Mouse (Mus musculus) heart, embryonic 13.5 days (tissue): ENCODE results near the gene Prkd1. TPM values are rescaled to one million over a fixed set of nuclear protein-coding genes. Genes with fewer than 3 reads are reported as not detected.

Experiments
- ATAC-seq: fragments of 200-750 bp; cut with Nextera tagmentation; 2 replicates; pipeline ENCODE4 v1.8.0; 2017; ENCODE audit warnings: moderate TSS enrichment; ENCODE audit not compliant: insufficient number of reproducible peaks, low FRiP score, low TSS enrichment; ENCODE audit errors: extremely low read depth
- H3K27ac ChIP-seq: fragments of 300-500 bp; sonication (generic); replicated peaks from 2 replicates; pipeline ENCODE4 v1.5.1; 2015; ENCODE audit warnings: moderate library complexity, mild to moderate bottlenecking, inconsistent platforms
- H3K27me3 ChIP-seq: fragments of 300-500 bp; sonication (generic); replicated peaks from 2 replicates; pipeline ENCODE4 v1.6.1; 2015; ENCODE audit warnings: mild to moderate bottlenecking, inconsistent platforms
- H3K36me3 ChIP-seq: fragments of 300-500 bp; sonication (generic); 2 replicates; pipeline ENCODE4 v1.6.1; 2015; ENCODE audit warnings: mild to moderate bottlenecking, inconsistent platforms
- H3K4me1 ChIP-seq: fragments of 300-500 bp; sonication (generic); 2 replicates; pipeline ENCODE4 v1.6.1; 2015; ENCODE audit warnings: inconsistent platforms
- H3K4me2 ChIP-seq: fragments of 300-500 bp; sonication (generic); 2 replicates; pipeline ENCODE4 v1.6.1; 2015; ENCODE audit warnings: inconsistent platforms, mild to moderate bottlenecking, moderate library complexity
- H3K4me3 ChIP-seq: fragments of 300-500 bp; sonication (generic); 2 replicates; pipeline ENCODE4 v1.5.1; 2015; ENCODE audit warnings: moderate library complexity, mild to moderate bottlenecking, inconsistent platforms
- H3K9ac ChIP-seq: fragments of 300-500 bp; sonication (generic); 2 replicates; pipeline ENCODE4 v1.6.1; 2015; ENCODE audit warnings: inconsistent platforms, mild to moderate bottlenecking, moderate library complexity
- H3K9me3 ChIP-seq: fragments of 300-500 bp; sonication (generic); 2 replicates; pipeline ENCODE4 v1.6.1; 2016; ENCODE audit warnings: inconsistent platforms
- WGBS: fragments of 180-500 bp; shearing (Covaris S2); methylation state at CpG from one replicate; pipeline ENCODE4 v1.1.7; 2015; ENCODE audit warnings: mixed read lengths; 5-methylcytosine and 5-hydroxymethylcytosine counted together
- polyA plus RNA-seq: library from polyadenylated mRNA; unstranded; fragments of >200 nt; fragmentation: Nextera tagmentation; extraction: Ambion mirVana; gene quantifications from 2 replicates; pipeline ENCODE4 v1.2.1, GENCODE M21; 2015

Gene Prkd1
- polyA plus RNA-seq, 1 experiment from 2014 or later, result 4.3 TPM

DNA sequence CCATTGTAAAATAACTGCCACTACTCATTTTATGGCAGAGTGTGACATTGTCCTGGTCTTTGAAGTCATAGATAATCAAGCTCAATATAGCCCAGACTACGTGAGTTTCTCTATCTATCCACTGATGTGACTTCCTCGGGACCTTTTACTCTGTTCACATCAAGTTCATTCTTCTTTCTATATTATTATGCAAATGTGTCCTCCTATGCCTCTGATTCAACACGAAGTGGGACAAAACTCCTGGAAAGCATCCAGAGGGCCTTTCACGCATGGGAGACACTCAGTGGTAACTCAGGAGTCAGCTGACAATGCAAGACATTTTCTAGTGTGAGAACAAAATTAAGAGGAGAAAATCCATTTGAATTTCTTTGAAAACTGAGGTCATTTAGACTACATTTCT lies 315.7 kb downstream of the Prkd1 start:
- Histone ChIP-seq H3K27me3 (no peaks in the 10 kb centered on the region), H3K9me3 (no peaks in the 10 kb centered on the region), H3K36me3 (no peaks in the 10 kb centered on the region), H3K27ac (no peak overlapping the region), H3K4me2 (no peak overlapping the region), H3K4me1 (no peaks in the 10 kb centered on the region), H3K9ac (no peak overlapping the region), H3K4me3 (no peak overlapping the region)
- no peak for ATAC-seq
- 57% methylated on average over 4 of the region's 4 CpGs for WGBS

DNA sequence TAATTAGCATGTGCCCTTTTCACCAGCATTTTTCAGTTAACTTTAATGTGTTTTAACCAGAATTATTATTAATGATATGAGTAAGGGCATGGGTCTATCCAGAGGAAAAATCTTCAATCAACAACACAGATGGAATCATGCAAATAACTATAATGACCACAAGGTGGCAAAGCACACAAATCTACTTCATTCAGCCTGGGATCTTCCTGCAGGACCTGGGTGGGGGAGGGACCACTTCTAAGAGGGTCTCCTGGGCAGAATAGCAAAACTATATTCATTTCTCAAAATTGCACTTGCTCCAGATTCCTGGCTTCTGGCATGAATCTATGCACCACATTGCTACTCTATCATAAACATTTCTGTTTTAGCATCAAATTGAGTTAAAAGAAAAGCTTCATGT lies 334.3 kb downstream of the Prkd1 start:
- no peaks in the 10 kb centered on the region for H3K4me1 ChIP-seq
- no peak overlapping the region for H3K4me2 ChIP-seq
- no peaks in the 10 kb centered on the region for H3K27me3 ChIP-seq
- H3K36me3 ChIP-seq, result no peaks in the 10 kb centered on the region
- H3K9ac ChIP-seq, result no peak overlapping the region
- no peak for ATAC-seq
- H3K4me3 ChIP-seq, result no peak overlapping the region
- H3K9me3 ChIP-seq, result no peaks in the 10 kb centered on the region
- H3K27ac ChIP-seq, result no peak overlapping the region

DNA sequence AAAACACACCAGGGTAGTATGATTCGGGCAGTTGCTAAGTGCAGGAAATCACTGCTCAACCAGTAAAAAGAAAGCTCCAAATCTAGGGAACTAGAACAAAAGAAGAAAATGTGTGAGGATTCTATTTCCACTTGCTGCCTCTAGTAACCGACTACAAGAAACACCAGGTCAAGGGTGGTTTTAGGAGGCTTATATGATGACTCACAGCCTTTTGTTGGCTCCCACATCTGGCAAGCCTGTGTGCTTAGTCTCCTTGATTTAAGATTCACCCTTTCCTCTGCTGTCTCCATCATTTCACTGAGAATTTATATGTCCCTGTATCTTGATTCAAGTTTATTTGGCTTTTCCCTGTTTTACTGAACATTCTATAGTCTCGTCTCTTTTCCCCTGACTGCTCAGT lies 339.6 kb downstream of the Prkd1 start:
- Histone ChIP-seq H3K36me3 (no peaks in the 10 kb centered on the region), H3K4me2 (no peak overlapping the region), H3K27me3 (no peaks in the 10 kb centered on the region), H3K4me3 (no peak overlapping the region), H3K4me1 (no peaks in the 10 kb centered on the region), H3K9ac (no peak overlapping the region), H3K9me3 (no peaks in the 10 kb centered on the region), H3K27ac (no peak overlapping the region)
- 59% methylated on average over 3 of the region's 3 CpGs for WGBS
- no peak for ATAC-seq

DNA sequence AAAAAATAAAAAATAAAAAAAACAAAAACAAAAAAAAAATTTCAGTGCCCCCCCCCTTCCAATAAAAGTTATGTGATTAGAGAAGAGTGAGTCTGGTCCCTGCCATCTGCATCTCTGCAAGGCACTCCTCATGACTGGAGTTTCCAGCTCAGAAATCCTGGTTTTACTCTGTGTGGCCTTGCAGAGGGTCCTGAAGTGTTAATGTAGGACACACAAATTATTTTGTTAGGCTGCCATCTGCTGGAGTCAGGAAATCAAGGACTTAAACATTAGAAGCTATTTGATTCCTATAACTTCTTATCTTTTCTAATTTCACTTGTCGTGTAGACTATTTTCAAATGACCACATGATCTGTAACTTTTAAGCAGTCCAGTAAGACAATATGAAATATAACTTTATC lies 347.6 kb downstream of the Prkd1 start:
- WGBS, result 18% methylated on average over 1 of the region's 1 CpGs
- Histone ChIP-seq H3K27me3 (no peaks in the 10 kb centered on the region; the same call in 1 of the 2 replicates), H3K36me3 (no peaks in the 10 kb centered on the region), H3K27ac (no peak overlapping the region), H3K9ac (no peak overlapping the region), H3K4me2 (no peak overlapping the region), H3K4me3 (no peak overlapping the region), H3K4me1 (no peaks in the 10 kb centered on the region), H3K9me3 (no peaks in the 10 kb centered on the region)
- ATAC-seq, result no peak

DNA sequence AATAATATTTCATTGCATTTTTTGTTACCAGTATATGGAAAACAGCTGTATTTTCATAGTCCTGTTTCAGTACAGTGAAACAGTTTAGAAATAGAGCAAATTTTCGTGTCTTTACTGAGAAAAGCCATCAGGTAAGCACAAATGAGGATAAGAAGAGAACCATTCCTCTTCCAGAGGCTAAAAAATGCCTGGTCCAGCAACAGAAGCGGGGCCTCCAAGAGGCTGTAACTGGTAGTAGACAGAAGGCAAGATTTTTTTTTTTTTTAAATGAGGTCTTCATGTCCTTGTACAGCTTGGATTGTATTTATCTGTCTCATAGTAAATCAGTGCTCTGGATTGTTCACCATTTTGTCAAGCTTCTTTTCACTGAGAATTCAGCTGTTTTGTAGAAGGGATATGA lies 352.8 kb downstream of the Prkd1 start:
- no peak overlapping the region for H3K4me3 ChIP-seq
- no peak overlapping the region for H3K9ac ChIP-seq
- no peaks in the 10 kb centered on the region; the same call in 1 of the 2 replicates for H3K27me3 ChIP-seq
- no peak overlapping the region for H3K27ac ChIP-seq
- H3K36me3 ChIP-seq, result no peaks in the 10 kb centered on the region
- H3K4me2 ChIP-seq, result no peak overlapping the region
- H3K9me3 ChIP-seq, result no peaks in the 10 kb centered on the region
- ATAC-seq, result no peak
- H3K4me1 ChIP-seq, result no peaks in the 10 kb centered on the region
- WGBS, result 50% methylated on average over 2 of the region's 2 CpGs

DNA sequence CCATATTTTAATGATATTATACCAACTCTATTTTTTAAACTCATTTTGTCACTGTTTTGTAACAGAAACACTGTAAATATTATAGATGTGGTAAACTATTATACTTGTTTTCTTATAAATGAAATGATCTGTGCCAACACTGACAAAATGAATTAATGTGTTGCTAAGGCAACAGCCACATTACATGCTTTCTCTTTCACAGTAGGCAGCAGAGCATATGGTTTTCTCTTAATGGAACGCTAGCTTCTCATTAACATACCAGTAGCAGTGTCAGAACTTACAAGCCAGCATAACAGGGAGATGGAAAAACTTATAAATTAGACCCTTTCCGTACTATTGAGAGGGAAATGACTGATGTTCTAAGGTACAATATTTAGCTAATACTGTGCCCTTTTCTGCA lies 353.3 kb downstream of the Prkd1 start:
- no peak for ATAC-seq
- WGBS, result 70% methylated on average over 2 of the region's 2 CpGs
- Histone ChIP-seq H3K4me2 (no peak overlapping the region), H3K9ac (no peak overlapping the region), H3K27ac (no peak overlapping the region), H3K9me3 (no peaks in the 10 kb centered on the region), H3K4me1 (no peaks in the 10 kb centered on the region), H3K27me3 (no peaks in the 10 kb centered on the region; the same call in 1 of the 2 replicates), H3K36me3 (no peaks in the 10 kb centered on the region), H3K4me3 (no peak overlapping the region)

DNA sequence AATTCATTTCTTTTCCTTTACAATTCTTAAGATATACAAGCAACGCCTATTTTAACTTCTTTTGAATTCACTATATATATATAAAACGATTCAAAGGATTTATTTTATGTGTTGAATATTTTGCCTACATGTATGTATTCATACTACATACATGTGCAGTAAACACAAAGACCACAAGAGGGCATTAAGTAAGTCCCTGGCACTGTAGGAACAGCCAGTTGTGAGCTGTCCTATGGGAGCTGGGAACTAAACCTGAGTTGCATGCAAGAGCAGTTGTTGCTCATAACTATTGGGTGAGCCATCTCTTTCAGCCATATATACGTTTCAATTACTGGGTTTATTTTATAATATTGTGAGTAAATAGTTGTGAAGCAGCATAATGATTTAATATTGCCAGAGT lies 356.1 kb downstream of the Prkd1 start:
- no peak for ATAC-seq
- no peaks in the 10 kb centered on the region; the same call in 1 of the 2 replicates for H3K27me3 ChIP-seq
- H3K27ac ChIP-seq, result no peak overlapping the region
- no peaks in the 10 kb centered on the region for H3K4me1 ChIP-seq
- H3K36me3 ChIP-seq, result no peaks in the 10 kb centered on the region
- H3K4me3 ChIP-seq, result no peak overlapping the region
- no peak overlapping the region for H3K4me2 ChIP-seq
- 52% methylated on average over 3 of the region's 3 CpGs for WGBS
- no peaks in the 10 kb centered on the region for H3K9me3 ChIP-seq
- no peak overlapping the region for H3K9ac ChIP-seq
